Mouse (Mus musculus): ENCODE measurements at regions not wholly inside any gene's neighbourhood (a gene's known extent, or its start where the extent isn't known, plus 50 kb on each side); places are given as distances from the start of the nearest gene placed in this dataset.
A peak's percentile ranks its signal among the peaks of the same experiment; 100 is the strongest.

- ATAC-seq (ENCODE audit: insufficient number of reproducible peaks, insufficient read depth, low FRiP score, low read depth): no peak
- Histone ChIP-seq H3K4me1 (ENCODE audit: control insufficient read depth in 2 of 2, insufficient read depth in 2 of 2, low read length in 2 of 2) (peaks cover 0 to 2% of the 10 kb centered on the region in 2 experiments; a peak in 1 of 4 replicates), H3K4me3 (ENCODE audit: control insufficient read depth in 1 of 2, insufficient read depth in 1 of 2, low read depth in 1 of 2, low read length in 2 of 2) (no peak overlapping the region), H3K27me3 (ENCODE audit: control insufficient read depth, insufficient read depth, low read length) (no peaks in the 10 kb centered on the region), H3K9me3 (ENCODE audit: control insufficient read depth, low read length) (no peaks in the 10 kb centered on the region), H3K36me3 (ENCODE audit: control insufficient read depth, insufficient read depth, low read length) (no peaks in the 10 kb centered on the region), H3K9ac (ENCODE audit: low read length) (no peak overlapping the region), H3K27ac (replicated peaks in 1 of 2; ENCODE audit: control insufficient read depth in 1 of 2, insufficient read depth in 1 of 2, low read depth in 2 of 2, low read length in 2 of 2) (no peak overlapping the region), H3K4me2 (ENCODE audit: low read length) (no peak overlapping the region)
- WGBS: 70% methylated on average over 7 of the region's 7 CpGs
These were observed 330.2 kb downstream of the Rnd3 start for GRCm38 (mm10) chr2:50818557-50819304.

- no peak for ATAC-seq (ENCODE audit: insufficient number of reproducible peaks, insufficient read depth, low FRiP score, low read depth)
- H3K4me3 ChIP-seq (ENCODE audit: control insufficient read depth in 1 of 2, insufficient read depth in 1 of 2, low read depth in 1 of 2, low read length in 2 of 2): no peak overlapping the region
- 49% methylated on average over 5 of the region's 5 CpGs for WGBS
These were observed 332.5 kb downstream of the Rnd3 start for GRCm38 (mm10) chr2:50816364-50816763.

GRCm38 (mm10) chr2:50815541-50815940 lies 333.4 kb downstream of the Rnd3 start:
- Histone ChIP-seq H3K4me1 (ENCODE audit: control insufficient read depth in 2 of 2, insufficient read depth in 2 of 2, low read length in 2 of 2) (peaks cover 2% of the 10 kb centered on the region in 2 experiments; a peak in 2 of 4 replicates), H3K27ac (replicated peaks in 1 of 2; ENCODE audit: control insufficient read depth in 1 of 2, insufficient read depth in 1 of 2, low read depth in 2 of 2, low read length in 2 of 2) (no peak overlapping the region), H3K4me3 (ENCODE audit: control insufficient read depth in 1 of 2, insufficient read depth in 1 of 2, low read depth in 1 of 2, low read length in 2 of 2) (no peak overlapping the region), H3K4me2 (ENCODE audit: low read length) (no peak overlapping the region), H3K36me3 (ENCODE audit: control insufficient read depth, insufficient read depth, low read length) (no peaks in the 10 kb centered on the region), H3K9ac (ENCODE audit: low read length) (no peak overlapping the region), H3K9me3 (ENCODE audit: control insufficient read depth, low read length) (no peaks in the 10 kb centered on the region), H3K27me3 (ENCODE audit: control insufficient read depth, insufficient read depth, low read length) (no peaks in the 10 kb centered on the region)
- no peak for ATAC-seq (ENCODE audit: insufficient number of reproducible peaks, insufficient read depth, low FRiP score, low read depth)
- WGBS: 30% methylated on average over 3 of the region's 3 CpGs

More at GRCm38 (mm10) chr2:50816364-50816763, 332.5 kb downstream of the Rnd3 start:
- no peak overlapping the region for H3K9ac ChIP-seq (ENCODE audit: low read length)
- H3K4me2 ChIP-seq (ENCODE audit: low read length): no peak overlapping the region
- H3K27me3 ChIP-seq (ENCODE audit: control insufficient read depth, insufficient read depth, low read length): no peaks in the 10 kb centered on the region
- no peaks in the 10 kb centered on the region for H3K36me3 ChIP-seq (ENCODE audit: control insufficient read depth, insufficient read depth, low read length)
- H3K4me1 ChIP-seq (ENCODE audit: control insufficient read depth in 2 of 2, insufficient read depth in 2 of 2, low read length in 2 of 2): peaks cover 0 to 2% of the 10 kb centered on the region in 2 experiments; a peak in 1 of 4 replicates
- H3K27ac ChIP-seq (replicated peaks in 1 of 2; ENCODE audit: control insufficient read depth in 1 of 2, insufficient read depth in 1 of 2, low read depth in 2 of 2, low read length in 2 of 2): no peak overlapping the region
- no peaks in the 10 kb centered on the region for H3K9me3 ChIP-seq (ENCODE audit: control insufficient read depth, low read length)

- no peak overlapping the region for H3K27ac ChIP-seq (replicated peaks in 1 of 2; ENCODE audit: control insufficient read depth in 1 of 2, insufficient read depth in 1 of 2, low read depth in 2 of 2, low read length in 2 of 2)
These were observed 335.1 kb downstream of the Rnd3 start for GRCm38 (mm10) chr2:50813568-50814461.

GRCm38 (mm10) chr2:50812296-50812695 lies 336.6 kb downstream of the Rnd3 start:
- WGBS: 35% methylated on average over 4 of the region's 4 CpGs
- no peaks in the 10 kb centered on the region for H3K36me3 ChIP-seq (ENCODE audit: control insufficient read depth, insufficient read depth, low read length)
- H3K4me3 ChIP-seq (ENCODE audit: control insufficient read depth in 1 of 2, insufficient read depth in 1 of 2, low read depth in 1 of 2, low read length in 2 of 2): no peak overlapping the region
- no peaks in the 10 kb centered on the region for H3K27me3 ChIP-seq (ENCODE audit: control insufficient read depth, insufficient read depth, low read length)
- no peaks in the 10 kb centered on the region for H3K9me3 ChIP-seq (ENCODE audit: control insufficient read depth, low read length)
- no peak overlapping the region for H3K9ac ChIP-seq (ENCODE audit: low read length)
- H3K4me1 ChIP-seq (ENCODE audit: control insufficient read depth in 2 of 2, insufficient read depth in 2 of 2, low read length in 2 of 2): peaks cover 2 to 5% of the 10 kb centered on the region in 2 experiments; a peak in 2 of 4 replicates
- H3K27ac ChIP-seq (replicated peaks in 1 of 2; ENCODE audit: control insufficient read depth in 1 of 2, insufficient read depth in 1 of 2, low read depth in 2 of 2, low read length in 2 of 2): no peak overlapping the region
- no peak for ATAC-seq (ENCODE audit: insufficient number of reproducible peaks, insufficient read depth, low FRiP score, low read depth)
- no peak overlapping the region for H3K4me2 ChIP-seq (ENCODE audit: low read length)

More at GRCm38 (mm10) chr2:50813568-50814461, 335.1 kb downstream of the Rnd3 start:
- no peaks in the 10 kb centered on the region for H3K27me3 ChIP-seq (ENCODE audit: control insufficient read depth, insufficient read depth, low read length)
- no peak overlapping the region for H3K9ac ChIP-seq (ENCODE audit: low read length)
- H3K9me3 ChIP-seq (ENCODE audit: control insufficient read depth, low read length): no peaks in the 10 kb centered on the region
- no peak overlapping the region for H3K4me3 ChIP-seq (ENCODE audit: control insufficient read depth in 1 of 2, insufficient read depth in 1 of 2, low read depth in 1 of 2, low read length in 2 of 2)
- peaks cover 2 to 5% of the 10 kb centered on the region in 2 experiments; a peak in 2 of 4 replicates for H3K4me1 ChIP-seq (ENCODE audit: control insufficient read depth in 2 of 2, insufficient read depth in 2 of 2, low read length in 2 of 2)
- no peak overlapping the region for H3K4me2 ChIP-seq (ENCODE audit: low read length)
- 70% methylated on average over 9 of the region's 9 CpGs for WGBS
- no peak for ATAC-seq (ENCODE audit: insufficient number of reproducible peaks, insufficient read depth, low FRiP score, low read depth)
- H3K36me3 ChIP-seq (ENCODE audit: control insufficient read depth, insufficient read depth, low read length): no peaks in the 10 kb centered on the region

- Histone ChIP-seq H3K27ac (replicated peaks in 1 of 2; ENCODE audit: control insufficient read depth in 1 of 2, insufficient read depth in 1 of 2, low read depth in 2 of 2, low read length in 2 of 2) (peak overlapping the region in 1 of 2 experiments; percentile 24; a peak in 1 of 4 replicates), H3K27me3 (ENCODE audit: control insufficient read depth, insufficient read depth, low read length) (no peaks in the 10 kb centered on the region)
These were observed 338.4 kb downstream of the Rnd3 start for GRCm38 (mm10) chr2:50810336-50811066.

GRCm38 (mm10) chr2:50809823-50810222 lies 339.1 kb downstream of the Rnd3 start:
- H3K4me1 ChIP-seq (ENCODE audit: control insufficient read depth in 2 of 2, insufficient read depth in 2 of 2, low read length in 2 of 2): peaks cover 0 to 5% of the 10 kb centered on the region in 2 experiments; a peak in 1 of 4 replicates
- H3K4me3 ChIP-seq (ENCODE audit: control insufficient read depth in 1 of 2, insufficient read depth in 1 of 2, low read depth in 1 of 2, low read length in 2 of 2): no peak overlapping the region
- no peaks in the 10 kb centered on the region for H3K36me3 ChIP-seq (ENCODE audit: control insufficient read depth, insufficient read depth, low read length)
- H3K27me3 ChIP-seq (ENCODE audit: control insufficient read depth, insufficient read depth, low read length): no peaks in the 10 kb centered on the region
- H3K9me3 ChIP-seq (ENCODE audit: control insufficient read depth, low read length): no peaks in the 10 kb centered on the region
- H3K9ac ChIP-seq (ENCODE audit: low read length): no peak overlapping the region
- H3K4me2 ChIP-seq (ENCODE audit: low read length): no peak overlapping the region
- 61% methylated on average over 3 of the region's 3 CpGs for WGBS
- ATAC-seq (ENCODE audit: insufficient number of reproducible peaks, insufficient read depth, low FRiP score, low read depth): no peak
- H3K27ac ChIP-seq (replicated peaks in 1 of 2; ENCODE audit: control insufficient read depth in 1 of 2, insufficient read depth in 1 of 2, low read depth in 2 of 2, low read length in 2 of 2): no peak overlapping the region

More at GRCm38 (mm10) chr2:50810336-50811066, 338.4 kb downstream of the Rnd3 start:
- Histone ChIP-seq H3K9me3 (ENCODE audit: control insufficient read depth, low read length) (no peaks in the 10 kb centered on the region), H3K9ac (ENCODE audit: low read length) (no peak overlapping the region), H3K4me1 (ENCODE audit: control insufficient read depth in 2 of 2, insufficient read depth in 2 of 2, low read length in 2 of 2) (peaks cover 0 to 5% of the 10 kb centered on the region in 2 experiments; a peak in 2 of 4 replicates), H3K4me3 (ENCODE audit: control insufficient read depth in 1 of 2, insufficient read depth in 1 of 2, low read depth in 1 of 2, low read length in 2 of 2) (no peak overlapping the region), H3K4me2 (ENCODE audit: low read length) (peak overlapping the region; percentile 23), H3K36me3 (ENCODE audit: control insufficient read depth, insufficient read depth, low read length) (no peaks in the 10 kb centered on the region)
- no peak for ATAC-seq (ENCODE audit: insufficient number of reproducible peaks, insufficient read depth, low FRiP score, low read depth)
- 16% methylated on average over 5 of the region's 5 CpGs for WGBS

Measured in heart, embryonic 14.5 days (tissue).